Mouse (Mus musculus): ENCODE measurements around the gene Gal. TPM values are rescaled to one million over a fixed set of nuclear protein-coding genes. Genes with fewer than 3 reads are reported as not detected.
A peak's percentile ranks its signal among the peaks of the same experiment; 100 is the strongest.

Gene Gal
- polyA plus RNA-seq, 1 experiment: 12.3 TPM

DNA sequence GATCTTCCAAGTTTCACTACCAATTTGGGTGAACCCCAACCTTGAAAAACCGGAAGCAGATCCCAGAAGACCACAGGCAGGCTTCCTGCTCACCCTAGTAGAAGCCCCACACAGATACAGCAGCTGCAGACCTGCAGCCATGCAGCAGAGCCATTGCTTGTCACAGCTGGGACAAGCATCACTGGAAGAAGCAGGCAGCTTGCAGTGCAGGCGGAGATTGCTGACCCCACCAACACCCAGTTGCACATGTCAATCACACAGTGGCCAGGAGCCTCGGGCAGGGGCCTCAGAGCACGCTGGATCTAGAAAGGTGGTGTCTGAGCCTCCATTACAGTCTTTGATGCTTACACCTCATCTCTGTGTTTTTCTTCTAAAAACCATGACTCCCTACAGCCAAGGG lies 19.8 kb upstream of the Gal start:
- Histone ChIP-seq H3K4me1 (ENCODE audit: control insufficient read depth, insufficient read depth, insufficient read length, low read length) (no peaks in the 10 kb centered on the region), H3K4me3 (ENCODE audit: low read depth, low read length) (no peak overlapping the region), H3K36me3 (ENCODE audit: control insufficient read depth, insufficient read depth, low read length) (no peaks in the 10 kb centered on the region), H3K27me3 (ENCODE audit: control insufficient read depth, insufficient read depth, low read length) (no peaks in the 10 kb centered on the region), H3K27ac (ENCODE audit: insufficient read depth, low read depth, low read length) (no peak overlapping the region)
- WGBS: 67% methylated on average over 4 of the region's 4 CpGs
- TF ChIP-seq CTCF (IDR thresholded peaks at IDR 0.05; ENCODE audit: extremely low read depth, insufficient read length, insufficient replicate concordance, low read depth, low read length) (no peak), POLR2A (IDR thresholded peaks at IDR 0.05; ENCODE audit: low read depth, low read length) (0 out of 2 replicates have a peak, but pooled peaks have one; percentile 8)

DNA sequence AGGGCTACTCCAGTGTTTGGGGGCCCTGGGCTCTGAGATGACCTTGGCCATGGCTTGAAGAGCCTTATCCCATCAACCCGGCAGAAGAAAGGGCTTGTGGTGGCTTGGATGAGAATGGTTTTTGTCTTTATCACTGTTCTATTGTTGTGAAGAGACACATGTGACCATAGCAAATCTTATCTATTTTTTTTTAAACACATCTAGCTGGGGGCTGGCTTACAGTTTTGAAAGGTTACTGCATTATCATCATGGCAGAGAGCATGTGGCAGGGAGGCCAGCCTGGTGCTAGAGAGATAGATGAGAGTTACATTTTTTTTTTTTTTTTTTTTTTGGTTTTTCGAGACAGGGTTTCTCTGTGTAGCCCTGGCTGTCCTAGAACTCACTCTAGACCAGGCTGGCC lies 17.6 kb upstream of the Gal start:
- no peak overlapping the region for H3K4me3 ChIP-seq (ENCODE audit: low read depth, low read length)
- H3K27ac ChIP-seq (ENCODE audit: insufficient read depth, low read depth, low read length): no peak overlapping the region
- H3K36me3 ChIP-seq (ENCODE audit: control insufficient read depth, insufficient read depth, low read length): no peaks in the 10 kb centered on the region
- H3K4me1 ChIP-seq (ENCODE audit: control insufficient read depth, insufficient read depth, insufficient read length, low read length): peaks cover 3% of the 10 kb centered on the region; the same call in 1 of the 2 replicates
- TF ChIP-seq CTCF (IDR thresholded peaks at IDR 0.05; ENCODE audit: extremely low read depth, insufficient read length, insufficient replicate concordance, low read depth, low read length) (no peak), POLR2A (IDR thresholded peaks at IDR 0.05; ENCODE audit: low read depth, low read length) (no peak)
- 96% methylated on average over 2 of the region's 2 CpGs for WGBS
- H3K27me3 ChIP-seq (ENCODE audit: control insufficient read depth, insufficient read depth, low read length): no peaks in the 10 kb centered on the region

DNA sequence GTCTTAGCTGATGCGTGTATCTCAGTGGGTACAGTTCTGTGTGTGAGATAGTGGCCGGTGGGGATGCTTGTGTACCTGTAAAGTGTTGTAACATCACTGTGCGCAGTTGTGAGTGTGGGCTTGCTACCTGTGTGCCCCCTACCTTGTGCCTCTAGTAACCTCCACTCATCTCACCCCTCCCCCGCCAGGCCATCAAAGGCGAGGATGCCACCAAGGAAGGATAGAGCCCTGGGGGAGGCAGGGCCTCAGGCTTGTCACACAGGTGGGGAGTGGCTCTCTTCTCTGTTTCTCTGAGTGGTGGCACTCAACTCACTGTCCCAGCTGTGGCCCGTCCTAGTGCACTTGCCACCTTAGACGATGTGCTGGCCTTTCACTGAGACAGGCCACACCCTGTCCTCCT lies 16.7 kb upstream of the Gal start:
- TF ChIP-seq POLR2A (IDR thresholded peaks at IDR 0.05; ENCODE audit: low read depth, low read length) (no peak), CTCF (IDR thresholded peaks at IDR 0.05; ENCODE audit: extremely low read depth, insufficient read length, insufficient replicate concordance, low read depth, low read length) (no peak)
- H3K4me3 ChIP-seq (ENCODE audit: low read depth, low read length): no peak overlapping the region
- 81% methylated on average over 7 of the region's 7 CpGs for WGBS
- H3K27ac ChIP-seq (ENCODE audit: insufficient read depth, low read depth, low read length): no peak overlapping the region
- no peaks in the 10 kb centered on the region for H3K27me3 ChIP-seq (ENCODE audit: control insufficient read depth, insufficient read depth, low read length)
- peaks cover 3% of the 10 kb centered on the region; the same call in 1 of the 2 replicates for H3K4me1 ChIP-seq (ENCODE audit: control insufficient read depth, insufficient read depth, insufficient read length, low read length)
- H3K36me3 ChIP-seq (ENCODE audit: control insufficient read depth, insufficient read depth, low read length): no peaks in the 10 kb centered on the region

DNA sequence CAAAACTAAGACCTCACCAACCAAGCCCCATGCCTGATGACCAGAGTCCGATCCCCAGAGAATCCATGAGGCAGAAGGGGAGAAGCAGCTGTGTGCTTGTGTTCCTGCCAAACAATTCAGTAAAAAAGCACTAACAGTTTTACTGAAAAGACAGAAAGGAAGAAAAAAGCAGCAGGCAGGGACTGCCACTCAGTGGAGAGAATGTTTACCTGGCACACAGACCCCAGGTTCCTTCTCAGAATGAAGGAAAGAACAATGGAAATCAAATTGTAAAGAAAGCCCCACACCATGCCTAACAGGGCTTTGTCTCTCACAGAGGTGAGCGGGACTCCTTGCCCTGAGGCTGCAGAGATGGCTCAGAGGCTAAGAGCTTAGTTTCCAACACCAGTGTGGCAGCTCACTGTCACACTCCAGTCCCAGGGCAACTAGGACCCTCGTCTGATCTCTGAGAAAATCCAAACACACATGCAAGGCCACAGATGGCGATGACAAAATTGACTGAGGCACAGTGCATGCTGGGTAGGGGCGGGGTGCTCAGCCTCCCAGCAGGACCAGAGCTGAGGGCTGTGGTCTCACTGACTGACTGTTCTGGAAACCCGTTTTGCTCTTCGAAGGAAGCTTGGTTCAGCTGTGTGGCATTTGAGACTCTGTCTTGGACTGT lies 14.9 kb upstream of the Gal start:
- H3K4me1 ChIP-seq (ENCODE audit: control insufficient read depth, insufficient read depth, insufficient read length, low read length): peaks cover 4% of the 10 kb centered on the region; the same call in 1 of the 2 replicates
- no peak overlapping the region for H3K4me3 ChIP-seq (ENCODE audit: low read depth, low read length)
- 70% methylated on average over 7 of the region's 7 CpGs for WGBS
- no peak for TF ChIP-seq CTCF (IDR thresholded peaks at IDR 0.05; ENCODE audit: extremely low read depth, insufficient read length, insufficient replicate concordance, low read depth, low read length)
- TF ChIP-seq POLR2A (IDR thresholded peaks at IDR 0.05; ENCODE audit: low read depth, low read length): no peak
- H3K27me3 ChIP-seq (ENCODE audit: control insufficient read depth, insufficient read depth, low read length): no peaks in the 10 kb centered on the region
- no peak overlapping the region for H3K27ac ChIP-seq (ENCODE audit: insufficient read depth, low read depth, low read length)
- H3K36me3 ChIP-seq (ENCODE audit: control insufficient read depth, insufficient read depth, low read length): no peaks in the 10 kb centered on the region

DNA sequence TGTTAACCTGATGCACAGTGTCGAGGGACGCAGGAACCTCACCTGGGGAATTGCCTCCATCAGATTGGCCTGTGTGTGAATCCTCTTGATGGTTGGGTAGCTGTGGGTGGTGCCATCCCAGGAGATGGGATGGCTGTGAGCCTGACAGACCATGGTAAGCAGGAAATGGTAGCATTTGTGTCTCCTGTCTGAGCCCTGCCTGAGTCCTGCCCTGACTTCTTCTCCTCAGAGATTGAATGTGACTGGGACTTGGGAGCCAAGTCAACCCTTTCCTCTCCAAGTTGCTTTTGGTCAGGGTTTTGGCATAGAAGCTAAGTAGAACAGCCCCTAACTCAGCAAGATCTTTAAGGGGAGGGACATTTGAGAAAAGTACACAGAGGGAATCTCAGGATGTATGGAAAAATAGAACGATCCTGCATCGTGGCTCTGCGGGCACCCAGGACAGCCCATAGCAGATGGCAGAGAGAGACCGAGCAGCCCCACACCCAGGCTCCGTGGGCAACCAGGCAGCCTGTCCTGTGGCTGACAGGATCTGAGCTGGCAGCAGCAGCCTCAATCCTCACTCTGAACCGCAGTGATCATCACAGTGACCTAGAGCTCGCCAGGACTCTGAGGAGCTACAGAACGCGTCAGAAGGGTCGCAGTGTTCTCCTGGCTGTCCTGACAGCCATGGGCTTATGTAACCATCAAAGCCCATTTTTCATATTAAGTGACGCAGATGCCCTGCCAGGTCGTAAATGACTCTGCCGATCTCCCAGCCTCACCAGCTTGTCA lies 13.9 kb upstream of the Gal start:
- no peak overlapping the region for H3K27ac ChIP-seq (ENCODE audit: insufficient read depth, low read depth, low read length)
- no peaks in the 10 kb centered on the region for H3K27me3 ChIP-seq (ENCODE audit: control insufficient read depth, insufficient read depth, low read length)
- H3K4me3 ChIP-seq (ENCODE audit: low read depth, low read length): no peak overlapping the region
- no peaks in the 10 kb centered on the region for H3K36me3 ChIP-seq (ENCODE audit: control insufficient read depth, insufficient read depth, low read length)
- 88% methylated on average over 15 of the region's 15 CpGs for WGBS
- TF ChIP-seq POLR2A (IDR thresholded peaks at IDR 0.05; ENCODE audit: low read depth, low read length) (no peak), CTCF (IDR thresholded peaks at IDR 0.05; ENCODE audit: extremely low read depth, insufficient read length, insufficient replicate concordance, low read depth, low read length) (no peak)
- H3K4me1 ChIP-seq (ENCODE audit: control insufficient read depth, insufficient read depth, insufficient read length, low read length): peaks cover 10% of the 10 kb centered on the region; the same call in 1 of the 2 replicates

GRCm38 (mm10) chr19:3424214-3424613 lies 9.9 kb upstream of the Gal start:
- 36% methylated on average over 2 of the region's 2 CpGs for WGBS
- H3K27me3 ChIP-seq (ENCODE audit: control insufficient read depth, insufficient read depth, low read length): no peaks in the 10 kb centered on the region
- H3K4me1 ChIP-seq (ENCODE audit: control insufficient read depth, insufficient read depth, insufficient read length, low read length): peaks cover 10% of the 10 kb centered on the region; the same call in 1 of the 2 replicates
- H3K36me3 ChIP-seq (ENCODE audit: control insufficient read depth, insufficient read depth, low read length): no peaks in the 10 kb centered on the region
- TF ChIP-seq CTCF (IDR thresholded peaks at IDR 0.05; ENCODE audit: extremely low read depth, insufficient read length, insufficient replicate concordance, low read depth, low read length) (no peak), POLR2A (IDR thresholded peaks at IDR 0.05; ENCODE audit: low read depth, low read length) (no peak)
- H3K4me3 ChIP-seq (ENCODE audit: low read depth, low read length): no peak overlapping the region
- no peak overlapping the region for H3K27ac ChIP-seq (ENCODE audit: insufficient read depth, low read depth, low read length)

DNA sequence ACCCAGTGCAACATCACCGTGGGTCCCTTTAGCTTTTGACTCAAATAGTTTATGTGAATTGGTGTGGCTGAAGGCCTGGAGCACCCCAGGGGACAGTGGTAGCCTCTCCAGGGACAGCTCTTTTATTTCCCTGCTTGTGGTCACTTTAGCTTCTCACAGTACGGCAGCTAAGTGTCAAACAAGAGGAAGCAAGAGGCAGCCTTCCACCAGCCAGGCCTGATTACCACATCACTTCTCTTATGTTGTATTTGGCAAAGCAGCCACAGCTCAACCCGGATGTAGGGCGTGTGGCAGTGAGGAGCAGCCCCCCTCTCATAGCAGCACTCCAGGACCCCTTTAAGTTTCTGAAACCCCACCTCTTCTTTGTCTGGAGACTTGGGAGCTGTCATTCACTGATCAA lies 8.6 kb upstream of the Gal start:
- Histone ChIP-seq H3K27me3 (ENCODE audit: control insufficient read depth, insufficient read depth, low read length) (no peaks in the 10 kb centered on the region), H3K4me3 (ENCODE audit: low read depth, low read length) (no peak overlapping the region), H3K27ac (ENCODE audit: insufficient read depth, low read depth, low read length) (no peak overlapping the region), H3K4me1 (ENCODE audit: control insufficient read depth, insufficient read depth, insufficient read length, low read length) (peaks cover 10% of the 10 kb centered on the region; the same call in 1 of the 2 replicates), H3K36me3 (ENCODE audit: control insufficient read depth, insufficient read depth, low read length) (no peaks in the 10 kb centered on the region)
- TF ChIP-seq POLR2A (IDR thresholded peaks at IDR 0.05; ENCODE audit: low read depth, low read length) (no peak), CTCF (IDR thresholded peaks at IDR 0.05; ENCODE audit: extremely low read depth, insufficient read length, insufficient replicate concordance, low read depth, low read length) (no peak)
- WGBS: 62% methylated on average over 4 of the region's 4 CpGs
